Mouse (Mus musculus): ENCODE results near the gene Glp2r.

Glp2r gene

GRCm38 (mm10) chr11:67771053-67771452, at the start of gene Glp2r:
TSS of gene Glp2r (minus strand) at chr11:67771153.
- DNase-seq (ENCODE audit: extremely low read depth, low read depth), result no peak

- DNase-seq (ENCODE audit: extremely low read depth, low read depth), result no peak
These were observed 49.3 kb upstream of the Glp2r start for GRCm38 (mm10) chr11:67820221-67820620.

- DNase-seq (ENCODE audit: extremely low read depth, low read depth), result no peak
These were observed 48.7 kb upstream of the Glp2r start for GRCm38 (mm10) chr11:67819604-67820003.

GRCm38 (mm10) chr11:67811535-67811934, 40.6 kb upstream of the Glp2r start:
- DNase-seq (ENCODE audit: extremely low read depth, low read depth), result no peak

- no peak for DNase-seq (ENCODE audit: extremely low read depth, low read depth)
These were observed 37.1 kb upstream of the Glp2r start for GRCm38 (mm10) chr11:67808051-67808450.

GRCm38 (mm10) chr11:67806832-67807597, 36.1 kb upstream of the Glp2r start:
- no peak for DNase-seq (ENCODE audit: extremely low read depth, low read depth)

- no peak for DNase-seq (ENCODE audit: extremely low read depth, low read depth)
These were observed 34.6 kb upstream of the Glp2r start for GRCm38 (mm10) chr11:67805538-67805937.

- DNase-seq (ENCODE audit: extremely low read depth, low read depth), result no peak
These were observed 30.2 kb upstream of the Glp2r start for GRCm38 (mm10) chr11:67801169-67801568.

GRCm38 (mm10) chr11:67800130-67800723, 29.3 kb upstream of the Glp2r start:
- DNase-seq (ENCODE audit: extremely low read depth, low read depth), result no peak

- DNase-seq (ENCODE audit: extremely low read depth, low read depth), result no peak
These were observed 27.0 kb upstream of the Glp2r start, which contains the start of gene Dhrs7c for GRCm38 (mm10) chr11:67797931-67798330. TSS of gene Dhrs7c (plus strand) at chr11:67798187.

- DNase-seq (ENCODE audit: extremely low read depth, low read depth), result no peak
These were observed 19.2 kb upstream of the Glp2r start for GRCm38 (mm10) chr11:67790182-67790581.

GRCm38 (mm10) chr11:67774379-67774778, 3.4 kb upstream of the Glp2r start, which contains the start of gene Gsg1l2:
TSS of gene Gsg1l2 (plus strand) at chr11:67774608.
- no peak for DNase-seq (ENCODE audit: extremely low read depth, low read depth)

- DNase-seq (ENCODE audit: extremely low read depth, low read depth), result no peak
These were observed 1.6 kb upstream of the Glp2r start for GRCm38 (mm10) chr11:67772577-67772976.

GRCm38 (mm10) chr11:67771691-67772090, 738 bp upstream of the Glp2r start:
- DNase-seq (ENCODE audit: extremely low read depth, low read depth), result no peak

- DNase-seq (ENCODE audit: extremely low read depth, low read depth), result no peak
These were observed 13.4 kb downstream of the Glp2r start for GRCm38 (mm10) chr11:67757373-67758167.

GRCm38 (mm10) chr11:67756287-67756686, 14.7 kb downstream of the Glp2r start:
- DNase-seq (ENCODE audit: extremely low read depth, low read depth), result no peak

- no peak for DNase-seq (ENCODE audit: extremely low read depth, low read depth)
These were observed 29.4 kb downstream of the Glp2r start for GRCm38 (mm10) chr11:67741569-67741968.

- no peak for DNase-seq (ENCODE audit: extremely low read depth, low read depth)
These were observed 32.0 kb downstream of the Glp2r start for GRCm38 (mm10) chr11:67738846-67739490.

- no peak for DNase-seq (ENCODE audit: extremely low read depth, low read depth)
These were observed 32.6 kb downstream of the Glp2r start for GRCm38 (mm10) chr11:67738345-67738744.

GRCm38 (mm10) chr11:67734597-67734996, 36.4 kb downstream of the Glp2r start:
- DNase-seq (ENCODE audit: extremely low read depth, low read depth), result no peak

- no peak for DNase-seq (ENCODE audit: extremely low read depth, low read depth)
These were observed 37.2 kb downstream of the Glp2r start for GRCm38 (mm10) chr11:67733726-67734125.
